Comparison of ENCODE assay signal across 8 mouse cellular contexts in the genomic region with DNA sequence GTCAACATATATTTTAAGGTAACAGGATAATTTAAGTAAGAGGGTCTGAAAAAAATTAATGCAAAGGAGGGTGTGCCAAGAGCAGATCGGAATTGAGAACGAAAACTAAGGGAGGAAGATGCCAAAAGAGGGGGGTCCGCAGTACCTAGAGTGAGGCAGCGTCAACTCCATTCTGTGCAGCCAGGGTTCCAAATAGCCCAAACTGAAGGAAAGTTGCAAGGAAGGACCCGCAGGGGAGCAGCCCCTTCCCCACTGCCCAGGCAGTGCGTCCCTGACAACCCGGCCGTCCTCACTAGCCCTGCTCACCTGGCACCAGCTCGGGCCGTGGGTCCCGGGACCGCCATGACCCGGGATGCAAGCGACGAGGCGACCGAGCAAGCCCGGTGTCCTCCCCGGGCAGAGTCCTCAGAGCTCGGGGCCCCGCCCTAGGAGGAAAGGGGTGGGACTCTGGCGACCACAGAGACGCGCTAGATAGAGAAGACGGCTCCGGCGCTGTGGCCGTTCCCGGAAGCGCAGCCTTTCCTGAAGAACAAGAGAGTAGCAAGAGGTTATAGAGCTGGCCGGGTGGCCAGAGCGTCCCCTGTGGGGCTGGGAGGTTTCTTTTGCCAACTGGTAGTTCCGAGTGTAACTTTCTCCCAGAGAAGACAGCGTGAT. TPM values are rescaled to one million over a fixed set of nuclear protein-coding genes. Genes with fewer than 3 reads are reported as not detected.
A peak's percentile ranks its signal among the peaks of the same experiment; 100 is the strongest.
DNase-seq lines count a peak whose midpoint lies in the region; ATAC-seq and TF ChIP-seq lines count a peak whose summit lies in the region.

TSS of gene Abcd4 (minus strand) at position 437 of the 654 bp plus-strand sequence.

- H3K4me1 ChIP-seq in hindbrain, embryonic 10.5 days (replicated peaks), result peaks cover 14% of the 10 kb centered on the region
- H3K4me1 ChIP-seq in lung, postnatal 0 days (ENCODE audit: insufficient read depth, low read depth, low read length), result no peaks in the 10 kb centered on the region

- under 1% methylated on average over 34 of the region's 34 CpGs for WGBS in hindbrain, embryonic 10.5 days
- WGBS in lung, postnatal 0 days, result under 1% methylated on average over 34 of the region's 34 CpGs

- H3K9ac ChIP-seq in lung, postnatal 0 days (replicated peaks; ENCODE audit: low read depth), result peak within 1 kb of the TSS; percentile 75

- peak within 1 kb of the TSS; percentile 81 for H3K4me3 ChIP-seq in hindbrain, embryonic 10.5 days
- peak within 1 kb of the TSS; percentile 76 for H3K4me3 ChIP-seq in lung, postnatal 0 days (ENCODE audit: low read depth, low read length)

- H3K27me3 ChIP-seq in hindbrain, embryonic 10.5 days (ENCODE audit: insufficient read depth, poor library complexity, severe bottlenecking), result no peaks in the 10 kb centered on the region
- no peaks in the 10 kb centered on the region for H3K27me3 ChIP-seq in lung, postnatal 0 days (replicated peaks; ENCODE audit: insufficient read depth, low read length)

- H3K4me2 ChIP-seq in lung, postnatal 0 days (replicated peaks; ENCODE audit: low read depth, low read length), result peak within 1 kb of the TSS; percentile 81

- peak; percentile 86 for DNase-seq in MN1 (ENCODE audit: low spot score)
- peak; percentile 96 for DNase-seq in cerebellum, adult 9-10 months
- peak; percentile 95 for DNase-seq in hindbrain, embryonic 10.5 days (ENCODE audit: low spot score)
- DNase-seq in layer of hippocampus, adult 9-11 months, result peak; percentile 96
- DNase-seq in lung, postnatal 0 days (ENCODE audit: low spot score), result peak; percentile 98
- DNase-seq in ovary, postnatal 14 days (ENCODE audit: low spot score), result peak; percentile 84
- DNase-seq in thymus, postnatal 14 days, result peak; percentile 97

- peak; percentile 97 for ATAC-seq in frontal cortex, adult (ENCODE audit: low TSS enrichment)
- peak; percentile 99 for ATAC-seq in lung, postnatal 0 days

- peak; percentile 67 for TF ChIP-seq CTCF in lung, postnatal 0 days (IDR thresholded peaks at IDR 0.05)

- TF ChIP-seq EP300 in lung, postnatal 0 days (IDR thresholded peaks at IDR 0.05), result peak; percentile 19; the same call in 1 of the 2 replicates

- H3K27ac ChIP-seq in hindbrain, embryonic 10.5 days, result peak within 1 kb of the TSS; percentile 92
- no peak within 1 kb of the TSS for H3K27ac ChIP-seq in lung, postnatal 0 days (ENCODE audit: low read length)

- no peaks in the 10 kb centered on the region for H3K9me3 ChIP-seq in hindbrain, embryonic 10.5 days
- no peaks in the 10 kb centered on the region for H3K9me3 ChIP-seq in lung, postnatal 0 days (ENCODE audit: low read length)

- peaks cover 5% of the 10 kb centered on the region; the same call in 1 of the 2 replicates for H3K36me3 ChIP-seq in hindbrain, embryonic 10.5 days
- H3K36me3 ChIP-seq in lung, postnatal 0 days (ENCODE audit: insufficient read depth, low read length), result no peaks in the 10 kb centered on the region

RNA-seq across cellular contexts. Expression of gene Abcd4, which starts in this region (rescaled TPM):
- polyA plus RNA-seq in hindbrain, embryonic 10.5 days (2016; fragmentation: Nextera tagmentation; extraction: Ambion mirVana), result 12.0 and 14.1 TPM in 2 replicates
- 9.2 and 10.5 TPM in 2 replicates for polyA plus RNA-seq in lung, postnatal 0 days (2015; fragmentation: Nextera tagmentation; extraction: Ambion mirVana)
